Mouse (Mus musculus) layer of hippocampus, adult 11-12 months (tissue): ENCODE data around the gene Fam214b.
A peak's percentile ranks its signal among the peaks of the same experiment; 100 is the strongest.

Experiments
- DNase-seq: peaks from one replicate; pipeline ENCODE4 v3.0.0; 2022; ENCODE audit warnings: low spot score

Gene Fam214b

DNA sequence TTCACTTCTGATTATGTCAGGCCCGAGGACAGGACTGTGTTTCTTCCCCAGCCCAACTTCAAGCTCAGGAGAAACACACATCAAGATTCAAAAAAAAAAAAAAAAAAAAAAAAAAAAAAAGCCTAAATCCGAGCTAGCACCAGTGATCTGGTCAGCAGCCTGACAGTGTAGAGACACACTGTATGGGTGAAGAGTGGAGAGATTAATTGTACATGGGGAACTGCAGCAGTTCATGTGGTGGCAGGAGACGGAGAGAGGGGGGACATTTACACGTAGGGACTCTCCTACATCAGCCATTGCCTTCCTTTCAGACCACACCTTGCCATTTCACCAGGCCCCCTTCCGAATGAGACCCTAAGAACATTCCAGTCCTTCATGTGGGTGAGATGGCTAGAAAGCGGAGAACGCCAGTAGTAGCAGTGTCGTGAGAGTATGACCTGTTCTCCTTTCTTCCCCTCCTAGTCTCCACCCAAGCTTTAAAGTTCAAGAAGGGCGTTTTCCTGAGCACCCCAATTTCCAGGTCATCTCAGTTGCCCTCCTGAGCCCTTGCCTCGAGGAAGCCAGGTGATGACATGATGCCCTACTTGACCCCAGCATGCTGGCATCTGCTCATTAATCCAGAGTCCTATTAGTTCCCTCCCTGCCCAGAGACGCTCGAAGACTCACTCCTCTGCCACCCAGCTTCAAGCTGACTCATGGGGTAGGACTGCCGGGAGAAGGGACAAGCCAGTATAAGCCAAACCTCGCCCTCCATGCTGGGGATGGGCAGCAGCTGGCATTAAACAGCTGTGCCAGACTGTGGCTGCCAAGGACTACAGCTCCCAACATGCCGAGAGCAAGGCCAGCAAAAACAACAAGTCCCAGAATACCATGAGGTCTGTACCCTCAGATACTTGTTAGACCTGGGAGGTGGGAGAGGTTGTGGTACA lies 7.2 kb downstream of the Fam214b start:
- DNase-seq = peak; percentile 60

DNA sequence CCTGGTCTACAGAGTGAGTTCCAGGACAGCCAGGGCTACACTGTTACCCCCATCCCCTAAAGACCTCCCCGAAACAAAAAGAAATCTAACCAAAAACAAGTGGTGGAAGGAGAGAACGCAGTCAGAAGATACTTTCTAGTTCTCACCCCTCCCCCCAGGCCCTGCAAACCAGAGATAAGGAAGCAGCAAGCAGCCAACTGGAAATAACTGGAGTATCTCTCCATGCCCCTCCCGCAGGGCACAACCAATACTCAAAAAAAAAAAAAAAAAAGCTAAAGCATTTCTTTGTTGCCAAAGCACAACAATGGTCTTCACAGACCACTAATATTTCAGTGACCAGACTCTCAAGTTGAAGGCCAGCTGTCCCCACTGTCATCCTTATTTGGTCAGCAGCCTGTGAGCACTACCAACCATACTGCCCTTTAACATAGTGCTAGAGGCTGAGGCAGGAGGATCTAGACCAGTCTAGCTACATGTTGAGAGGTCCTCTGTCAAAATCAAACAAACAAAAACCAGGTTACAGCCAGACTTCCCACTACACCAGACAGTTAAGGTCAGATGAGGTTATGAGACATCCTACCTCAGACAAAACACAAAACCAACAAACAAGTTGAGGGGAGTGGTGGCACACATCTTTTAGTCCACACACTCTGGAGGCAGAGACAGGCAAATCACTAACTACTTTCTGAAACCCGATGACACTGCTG lies 8.0 kb downstream of the Fam214b start:
- no peak for DNase-seq

- DNase-seq = no peak
Observed at GRCm38 (mm10) chr4:43036356-43036755, 9.7 kb downstream of the Fam214b start.

GRCm38 (mm10) chr4:43035851-43036250 lies 10.2 kb downstream of the Fam214b start:
- DNase-seq = no peak

- DNase-seq = no peak
Observed at GRCm38 (mm10) chr4:43033481-43033880, 12.5 kb downstream of the Fam214b start.

- DNase-seq = no peak
Observed at GRCm38 (mm10) chr4:43032501-43032900, 13.5 kb downstream of the Fam214b start.

DNA sequence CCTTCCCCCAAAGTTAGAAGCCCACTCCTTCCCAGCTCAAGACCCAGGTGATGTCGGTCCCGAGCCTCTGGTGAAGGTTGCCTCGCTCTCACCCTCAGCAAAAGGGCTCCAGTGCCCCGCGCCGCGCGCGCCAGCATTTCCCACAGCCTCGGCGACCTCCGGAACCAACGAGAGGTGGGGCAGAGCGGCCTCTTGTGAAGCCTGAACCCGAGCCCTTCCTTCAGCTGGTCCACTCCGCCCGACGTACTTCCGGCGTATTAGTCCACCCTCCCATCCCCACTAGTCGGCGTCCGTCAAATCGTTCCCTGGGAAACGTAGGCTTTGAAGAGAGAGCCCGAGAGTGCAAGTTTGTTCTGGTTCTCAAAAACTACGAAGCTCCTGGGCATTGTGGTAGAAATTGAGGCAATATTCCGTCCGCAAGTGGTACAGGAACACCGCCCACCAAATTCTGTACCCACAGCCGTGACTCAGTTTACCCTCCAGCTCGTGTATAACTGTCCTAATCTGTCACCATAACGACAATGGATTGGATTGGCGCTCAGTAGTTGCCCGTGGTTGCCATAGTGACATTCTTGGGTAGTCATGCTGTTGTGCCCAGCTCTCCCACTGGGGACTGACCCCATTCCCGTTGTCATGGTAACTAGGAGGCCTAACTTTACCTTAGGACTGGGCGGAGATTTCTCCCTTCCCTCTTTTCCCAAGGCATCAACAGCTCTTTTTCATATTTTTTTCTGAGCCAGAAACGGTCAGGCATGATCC lies 14.6 kb downstream of the Fam214b start, which contains the start of gene Stoml2:
Gene Stoml2 (minus strand): TSS at position 474 of the 759 bp plus-strand sequence.
- DNase-seq = peak; percentile 95

- DNase-seq = no peak
Observed at GRCm38 (mm10) chr4:43030780-43031230, 15.2 kb downstream of the Fam214b start.

DNA sequence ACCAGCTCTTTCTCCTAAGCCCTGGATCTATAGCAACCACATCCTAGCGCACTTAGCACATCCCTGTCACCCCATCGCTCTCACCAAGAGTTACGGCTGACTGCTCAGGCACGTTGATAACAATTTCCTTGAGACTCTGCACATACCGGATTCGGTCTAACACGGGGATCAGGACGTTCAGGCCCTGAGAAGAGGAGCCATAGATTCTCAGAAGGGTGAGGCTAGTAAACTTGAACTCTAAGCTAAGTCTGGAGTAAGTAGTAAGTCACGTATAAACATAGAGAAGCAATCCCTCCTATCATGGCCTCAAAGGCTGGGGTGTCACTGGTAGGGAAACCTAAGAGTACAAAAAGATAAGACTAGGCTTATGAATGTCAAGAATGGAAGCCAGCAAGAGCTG lies 15.7 kb downstream of the Fam214b start:
- DNase-seq = no peak

- no peak for DNase-seq
Observed at GRCm38 (mm10) chr4:43029749-43030148, 16.3 kb downstream of the Fam214b start.

DNA sequence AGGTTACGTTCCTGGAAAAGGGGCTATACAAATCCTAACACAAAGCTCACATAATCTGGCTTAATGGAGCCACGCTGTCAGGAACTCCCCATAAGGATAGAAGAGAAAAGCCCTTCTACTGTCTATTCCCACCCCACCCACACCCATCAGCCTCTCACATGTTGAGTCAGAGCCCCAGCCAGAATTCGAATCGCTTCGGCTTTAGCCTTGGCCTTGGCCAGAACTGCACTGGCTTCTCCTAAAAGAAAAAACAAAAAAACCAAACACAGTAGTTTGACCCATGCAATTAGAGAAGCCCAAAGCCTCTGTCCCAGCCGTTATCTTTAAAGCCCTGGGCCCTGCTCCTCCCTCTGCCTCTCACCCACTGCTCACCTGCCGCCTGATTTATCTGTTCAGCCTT lies 16.9 kb downstream of the Fam214b start:
- DNase-seq = no peak

- DNase-seq = peak; percentile 96
Observed at GRCm38 (mm10) chr4:43025084-43025960, 20.7 kb downstream of the Fam214b start, which contains the start of gene Pigo. Gene Pigo, minus strand, starts transcription at chr4:43025819.

GRCm38 (mm10) chr4:43024673-43025072 lies 21.3 kb downstream of the Fam214b start:
- DNase-seq = no peak

DNA sequence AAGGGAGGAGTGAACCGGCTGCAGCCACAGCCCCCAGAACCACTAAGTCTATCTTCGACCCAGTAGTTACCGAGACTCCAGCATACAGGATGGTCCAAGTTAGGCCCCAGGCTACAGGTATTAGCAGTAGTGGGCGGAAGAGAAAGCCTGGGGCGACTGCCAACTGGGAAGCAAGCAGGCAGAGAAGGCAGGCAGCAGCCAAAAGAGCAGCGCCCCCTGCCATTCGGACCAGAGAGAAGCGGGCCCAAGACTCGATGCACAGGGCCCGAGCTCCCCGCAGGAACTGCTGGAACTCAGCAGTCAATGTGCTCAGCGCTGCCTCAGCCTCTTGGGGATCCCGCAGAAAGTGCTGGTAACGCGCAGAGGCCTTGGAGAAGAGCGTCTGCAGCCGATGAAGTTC lies 24.7 kb downstream of the Fam214b start:
- no peak for DNase-seq

DNA sequence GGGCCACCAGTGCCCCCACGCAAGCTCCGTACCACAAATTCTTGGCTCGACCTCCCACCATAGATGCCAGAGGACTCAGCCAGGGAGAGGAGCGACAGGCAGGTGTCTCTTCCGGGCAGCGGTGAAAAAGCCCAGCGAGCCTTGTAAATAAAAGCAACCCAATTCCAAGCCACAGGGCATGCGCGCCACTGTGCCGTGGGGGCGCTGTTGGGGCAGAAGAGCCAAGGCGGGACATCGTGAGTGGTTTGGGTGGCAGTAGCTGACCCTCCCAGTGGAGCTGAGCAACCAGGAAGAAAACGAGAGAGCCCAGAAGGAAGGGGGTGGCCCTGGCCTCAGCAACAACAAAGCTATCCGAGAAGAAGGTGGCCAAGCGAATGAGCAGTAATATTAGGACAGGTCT lies 25.1 kb downstream of the Fam214b start:
- no peak for DNase-seq

GRCm38 (mm10) chr4:43019641-43020465 lies 26.2 kb downstream of the Fam214b start:
- DNase-seq = no peak

DNA sequence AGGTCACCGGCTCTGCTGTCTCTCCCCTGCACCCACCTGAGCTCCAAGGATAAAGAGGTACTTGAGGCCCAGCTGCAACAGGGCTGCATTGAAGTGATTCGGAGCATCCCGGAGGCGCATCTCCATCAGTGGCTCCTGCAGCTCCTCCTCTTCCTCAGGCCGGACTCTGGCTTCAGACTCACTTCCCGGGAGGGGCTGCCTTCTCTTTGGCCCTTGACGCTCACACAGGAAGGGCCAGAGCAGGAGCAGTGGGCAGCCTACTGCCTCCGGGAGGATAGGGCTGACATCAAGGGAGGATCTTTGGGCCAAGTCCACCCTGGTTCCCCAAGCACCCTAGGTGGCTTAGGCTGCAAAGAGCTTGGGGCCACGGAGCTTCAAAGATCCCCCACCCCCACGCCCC lies 26.8 kb downstream of the Fam214b start:
- DNase-seq = no peak

- no peak for DNase-seq
Observed at GRCm38 (mm10) chr4:43018156-43018555, 27.9 kb downstream of the Fam214b start.

DNA sequence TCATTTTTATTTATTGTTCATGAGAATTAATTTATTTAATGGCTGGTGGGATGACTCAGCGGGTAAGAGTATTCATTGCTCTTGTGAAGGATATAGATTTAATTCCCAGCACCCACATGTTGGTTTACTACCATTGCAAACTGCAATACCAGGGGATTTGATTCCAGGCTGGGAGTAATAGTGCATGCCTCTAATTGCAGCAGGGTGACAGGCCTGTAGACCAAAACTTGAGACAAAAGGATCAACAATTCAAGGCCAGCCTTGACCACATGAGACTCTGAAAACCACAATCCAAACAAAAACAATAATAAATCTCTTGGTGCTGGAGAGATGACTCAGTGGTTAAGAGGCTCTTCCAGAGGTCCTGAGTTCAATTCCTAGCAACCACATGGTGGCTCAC lies 33.9 kb downstream of the Fam214b start:
- no peak for DNase-seq
